Mouse (Mus musculus) NIH3T3 (cell line): ENCODE measurements at regions not wholly inside any gene's neighbourhood (a gene's known extent, or its start where the extent isn't known, plus 50 kb on each side); places are given as distances from the start of the nearest gene placed in this dataset.

Source experiments
- DNase-seq: peaks from one replicate; pipeline ENCODE4 v3.0.0-alpha.2; 2012; ENCODE audit warnings: low read depth

- no peak for DNase-seq
Observed at GRCm38 (mm10) chr3:118494611-118495010, 67.3 kb upstream of the Dpyd start.

- DNase-seq = no peak
Observed at GRCm38 (mm10) chr3:118500234-118500633, 61.7 kb upstream of the Dpyd start.

DNA sequence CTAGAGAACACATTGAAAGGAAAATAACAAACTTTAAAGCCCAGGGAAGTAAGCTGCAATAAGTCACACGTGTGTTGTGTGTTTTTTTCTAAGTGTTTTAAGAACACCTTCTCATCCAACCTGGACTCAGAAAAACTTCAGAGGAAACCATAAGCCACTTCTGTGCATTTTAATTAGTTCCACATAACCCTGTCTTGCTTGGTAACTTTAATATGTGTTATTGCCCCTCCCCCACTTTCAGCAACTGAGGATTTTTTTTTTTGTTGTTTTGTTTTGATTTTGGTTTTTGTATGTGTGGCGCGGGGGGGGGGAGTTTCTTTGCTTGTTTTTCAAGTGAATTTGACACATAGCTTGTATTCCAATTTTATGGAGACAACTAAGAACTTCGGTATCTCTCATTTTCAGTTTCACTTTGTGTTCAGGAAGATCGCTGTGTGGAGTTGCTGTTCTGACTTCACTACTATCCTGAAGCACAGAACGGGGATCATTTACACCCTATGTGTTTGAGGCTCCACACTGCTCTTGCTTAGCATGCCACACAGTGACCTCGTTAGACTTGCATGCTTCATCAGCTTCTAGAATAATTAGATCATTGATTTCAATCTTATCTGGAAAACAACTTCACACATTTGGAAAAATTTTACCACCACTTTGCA is 54.2 kb upstream of the Dpyd start:
- DNase-seq = peak; percentile 50

DNA sequence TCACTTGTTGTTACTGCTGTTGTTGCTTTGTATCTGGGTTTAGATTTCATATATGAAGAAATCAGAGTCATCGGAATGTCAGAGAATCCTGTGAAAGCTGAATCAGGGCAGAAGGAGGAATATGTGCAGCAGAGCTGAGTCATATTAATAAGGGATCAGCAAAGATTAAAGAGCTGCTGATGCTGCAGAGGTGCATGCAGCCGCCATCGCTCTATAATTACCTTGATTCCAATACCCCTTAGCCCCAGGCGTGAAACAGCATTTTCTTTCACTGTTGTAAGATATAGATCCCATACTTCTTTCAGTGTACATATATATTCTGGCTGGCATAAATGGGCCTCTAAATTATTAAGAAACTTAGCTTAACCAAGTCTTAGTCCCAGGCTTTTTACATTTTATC is 51.1 kb upstream of the Dpyd start:
- DNase-seq = no peak

DNA sequence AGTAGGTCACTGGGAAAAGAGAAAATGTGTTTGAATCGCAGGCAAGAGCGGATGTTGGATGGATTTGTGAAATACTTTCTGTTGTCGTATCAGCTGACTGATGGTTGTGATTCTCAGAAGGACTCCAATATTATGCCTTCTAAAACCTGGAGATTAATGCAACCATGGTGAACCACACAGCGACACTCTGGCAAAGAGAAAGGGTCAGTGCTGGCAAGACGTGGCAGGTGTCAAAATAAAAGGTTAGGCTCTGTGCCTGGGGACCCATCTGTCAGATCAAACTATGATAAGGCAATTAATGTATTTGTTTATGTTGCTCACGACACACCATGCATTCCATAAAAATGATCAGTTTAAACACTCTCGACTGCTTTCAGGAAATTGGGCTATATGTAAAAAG is 50.0 kb upstream of the Dpyd start:
- DNase-seq = no peak
